Mouse (Mus musculus): ENCODE measurements around the gene Ube2l3.

GRCm38 (mm10) chr16:17234499-17234895 is 32.0 kb upstream of the Ube2l3 start:
- TF ChIP-seq CTCF (IDR thresholded peaks at IDR 0.05; ENCODE audit: insufficient read depth, low read length) (no peak), POLR2A (IDR thresholded peaks at IDR 0.05; ENCODE audit: borderline replicate concordance, extremely low read depth, low read depth, low read length) (no peak)

All from lung, adult 2 months (tissue).